Mouse (Mus musculus) heart, adult 10 weeks (tissue): Measurements from ENCODE around the gene Ergic1. TPM values are rescaled to one million over a fixed set of nuclear protein-coding genes. Genes with fewer than 3 reads are reported as not detected.

Experiments
- polyA plus RNA-seq: library from polyadenylated mRNA; stranded (reverse); fragments of 350-450 nt; fragmentation: Illumina TruSeq; extraction: RNeasy Lipid Tissue Mini Kit (QIAGEN cat#74804); gene quantifications from one replicate; pipeline ENCODE4 v1.2.3, GENCODE M21; 2014; ENCODE audit warnings: low read depth, low replicate concordance

The Ergic1 gene
- 48.4 TPM for polyA plus RNA-seq

GRCm38 (mm10) chr17:26561290-26561640 is at the start of gene Ergic1:
Gene Ergic1, plus strand, starts transcription at chr17:26561489.

GRCm38 (mm10) chr17:26561651-26562181 is 427 bp downstream of the Ergic1 start, which contains the start of gene Dusp1:
Gene Dusp1, minus strand, starts transcription at chr17:26562128.

GRCm38 (mm10) chr17:26662978-26663683 is 101.8 kb downstream of the Ergic1 start, which contains the start of gene Atp6v0e:
Gene Atp6v0e, plus strand, starts transcription at chr17:26663231.

Other genes with a start within 250 kb of the Ergic1 start
- gene Neurl1b, start 146.7 kb upstream of the Ergic1 start, polyA plus RNA-seq, result 1.9 TPM
- gene Dusp1, start 639 bp downstream of the Ergic1 start, polyA plus RNA-seq, result 109 TPM
- 69.7 TPM for gene Atp6v0e, start 101.7 kb downstream of the Ergic1 start, polyA plus RNA-seq
- gene Crebrf, start 154.2 kb downstream of the Ergic1 start, polyA plus RNA-seq, result 18.1 TPM
- 38.1 TPM for gene Bnip1, start 219.6 kb downstream of the Ergic1 start, polyA plus RNA-seq